Mouse (Mus musculus) limb, embryonic 14.5 days (tissue): ENCODE measurements around the gene Socs2. TPM values are rescaled to one million over a fixed set of nuclear protein-coding genes. Genes with fewer than 3 reads are reported as not detected.

ENCODE experiments used
- ATAC-seq: fragments of 200-750 bp; cut with Nextera tagmentation; 2 replicates; pipeline ENCODE4 v1.8.0; 2017; ENCODE audit warnings: low read depth, moderate number of reproducible peaks, moderate TSS enrichment; ENCODE audit not compliant: low FRiP score
- DNase-seq: peaks from one replicate; pipeline ENCODE4 v3.0.0-alpha.2; 2015; ENCODE audit warnings: low spot score
- H3K27ac ChIP-seq: fragments of 300-500 bp; sonication (generic); replicated peaks from 2 replicates; pipeline ENCODE4 v1.5.1; 2014; ENCODE audit warnings: low read depth, mild to moderate bottlenecking, low read length, moderate library complexity, mixed read lengths
- H3K27me3 ChIP-seq: fragments of 300-500 bp; sonication (generic); 2 replicates; pipeline ENCODE4 v1.6.1; 2014; ENCODE audit warnings: low read length, mixed read lengths; ENCODE audit not compliant: control insufficient read depth, insufficient read depth
- H3K36me3 ChIP-seq: fragments of 300-500 bp; sonication (generic); 2 replicates; pipeline ENCODE4 v1.6.1; 2014; ENCODE audit warnings: mild to moderate bottlenecking, low read length, moderate library complexity, mixed read lengths; ENCODE audit not compliant: control insufficient read depth, insufficient read depth
- H3K4me1 ChIP-seq: fragments of 300-500 bp; sonication (generic); 2 replicates; pipeline ENCODE4 v1.6.1; 2014; ENCODE audit warnings: antibody characterized with exemption, low read length, mixed read lengths; ENCODE audit not compliant: control insufficient read depth, insufficient read depth
- H3K4me2 ChIP-seq: fragments of 300-500 bp; sonication (generic); replicated peaks from 2 replicates; pipeline ENCODE4 v1.6.1; 2014; ENCODE audit warnings: low read depth, mild to moderate bottlenecking, low read length, moderate library complexity; ENCODE audit not compliant: severe bottlenecking
- H3K4me3 ChIP-seq: fragments of 300-500 bp; sonication (generic); replicated peaks from 2 replicates; pipeline ENCODE4 v1.5.1; 2014; ENCODE audit warnings: low read length
- H3K9ac ChIP-seq: fragments of 300-500 bp; sonication (generic); 2 replicates; pipeline ENCODE4 v1.6.1; 2014; ENCODE audit warnings: mild to moderate bottlenecking, low read depth, low read length, moderate library complexity; ENCODE audit not compliant: severe bottlenecking
- H3K9me3 ChIP-seq: fragments of 300-500 bp; sonication (generic); 2 replicates; pipeline ENCODE4 v1.6.1; 2016; ENCODE audit warnings: low read length; ENCODE audit not compliant: control insufficient read depth
- POLR2A ChIP-seq: fragments of 200-500 bp; IDR thresholded peaks from 2 replicates; pipeline ENCODE4 v1.8.0; 2012; ENCODE audit warnings: inconsistent platforms, mild to moderate bottlenecking, moderate library complexity, borderline replicate concordance; ENCODE audit not compliant: insufficient read depth, insufficient read length; ENCODE audit errors: extremely low read depth
- WGBS: fragments of 180-500 bp; shearing (Covaris S2); extraction: QIAGEN DNeasy Blood & Tissue Kit; methylation state at CpG from one replicate; pipeline ENCODE4 v1.1.7; 2014; 5-methylcytosine and 5-hydroxymethylcytosine counted together
- polyA plus RNA-seq, 2 experiments: library from polyadenylated mRNA; depleted of rRNA in 1 of 2; stranded (reverse) in 1 of 2; unstranded in 1 of 2; fragments of >200 nt; fragmentation: Nextera tagmentation in 1 of 2; extraction: Ambion mirVana in 1 of 2; gene quantifications; 2 replicates each; pipeline versions ENCODE4 v1.2.1 to v1.2.3; 2012 to 2014

Gene Socs2
- polyA plus RNA-seq, 2 experiments: 23.2 to 54.0 TPM

- WGBS: 84% methylated on average over 8 of the region's 8 CpGs
- H3K9me3 ChIP-seq: 0 out of 2 replicates have a peak, but pooled peaks cover 4% of the 10 kb centered on the region
- no peaks in the 10 kb centered on the region for H3K27me3 ChIP-seq
- TF ChIP-seq POLR2A: no peak
- DNase-seq (no peak), ATAC-seq (no peak)
- H3K4me3 ChIP-seq: no peak overlapping the region
- H3K36me3 ChIP-seq: no peaks in the 10 kb centered on the region
- H3K4me1 ChIP-seq: peaks cover 5% of the 10 kb centered on the region; the same call in 1 of the 2 replicates
- no peak overlapping the region for H3K4me2 ChIP-seq
- H3K27ac ChIP-seq: no peak overlapping the region
- no peak overlapping the region for H3K9ac ChIP-seq
Observed at GRCm38 (mm10) chr10:95384446-95384845, 32.5 kb downstream of the Socs2 start.

GRCm38 (mm10) chr10:95373340-95373739, 43.6 kb downstream of the Socs2 start:
- no peak overlapping the region for H3K9ac ChIP-seq
- DNase-seq: no peak
- ATAC-seq: no peak
- no peaks in the 10 kb centered on the region for H3K36me3 ChIP-seq
- H3K4me3 ChIP-seq: no peak overlapping the region
- H3K27me3 ChIP-seq: no peaks in the 10 kb centered on the region
- no peak overlapping the region for H3K27ac ChIP-seq
- H3K4me1 ChIP-seq: no peaks in the 10 kb centered on the region
- no peak for TF ChIP-seq POLR2A
- H3K4me2 ChIP-seq: no peak overlapping the region
- H3K9me3 ChIP-seq: no peaks in the 10 kb centered on the region
- 91% methylated on average over 6 of the region's 6 CpGs for WGBS

- ATAC-seq: no peak
- whole genome bisulfite sequencing: 82% methylated on average over 3 of the region's 3 CpGs
- no peak overlapping the region for H3K4me2 ChIP-seq
- no peaks in the 10 kb centered on the region for H3K9me3 ChIP-seq
- H3K4me3 ChIP-seq: no peak overlapping the region
- H3K27me3 ChIP-seq: no peaks in the 10 kb centered on the region
- H3K9ac ChIP-seq: no peak overlapping the region
- no peaks in the 10 kb centered on the region for H3K36me3 ChIP-seq
- TF ChIP-seq POLR2A: no peak
- no peak overlapping the region for H3K27ac ChIP-seq
- H3K4me1 ChIP-seq: no peaks in the 10 kb centered on the region
- no peak for DNase-seq
Observed at GRCm38 (mm10) chr10:95371942-95372341, 45.0 kb downstream of the Socs2 start.

- no peak for TF ChIP-seq POLR2A
- no peak overlapping the region for H3K9ac ChIP-seq
- H3K4me3 ChIP-seq: no peak overlapping the region
- no peak for ATAC-seq
- no peaks in the 10 kb centered on the region for H3K36me3 ChIP-seq
- H3K27ac ChIP-seq: no peak overlapping the region
- H3K27me3 ChIP-seq: no peaks in the 10 kb centered on the region
- DNase-seq: no peak
- H3K4me2 ChIP-seq: no peak overlapping the region
- no peaks in the 10 kb centered on the region for H3K9me3 ChIP-seq
- H3K4me1 ChIP-seq: no peaks in the 10 kb centered on the region
Observed at GRCm38 (mm10) chr10:95369190-95369589, 47.8 kb downstream of the Socs2 start.

- Histone ChIP-seq H3K9me3 (no peaks in the 10 kb centered on the region), H3K9ac (no peak overlapping the region), H3K4me1 (no peaks in the 10 kb centered on the region), H3K4me2 (no peak overlapping the region), H3K36me3 (no peaks in the 10 kb centered on the region), H3K27ac (no peak overlapping the region), H3K27me3 (no peaks in the 10 kb centered on the region), H3K4me3 (no peak overlapping the region)
- no peak for ATAC-seq
- TF ChIP-seq POLR2A: no peak
- 91% methylated on average over 14 of the region's 14 CpGs for WGBS
- DNase-seq: no peak
Observed at GRCm38 (mm10) chr10:95368151-95368550, 48.8 kb downstream of the Socs2 start.

- ATAC-seq: no peak
- H3K4me3 ChIP-seq: no peak overlapping the region
- 88% methylated on average over 9 of the region's 9 CpGs for WGBS
Observed at GRCm38 (mm10) chr10:95367661-95368089, 49.3 kb downstream of the Socs2 start.

More at GRCm38 (mm10) chr10:95367661-95368089, 49.3 kb downstream of the Socs2 start:
- Histone ChIP-seq H3K27ac (no peak overlapping the region), H3K36me3 (no peaks in the 10 kb centered on the region), H3K4me1 (no peaks in the 10 kb centered on the region), H3K4me2 (no peak overlapping the region), H3K9me3 (no peaks in the 10 kb centered on the region), H3K9ac (no peak overlapping the region), H3K27me3 (no peaks in the 10 kb centered on the region)
- no peak for DNase-seq
- no peak for TF ChIP-seq POLR2A
